Mouse (Mus musculus): ENCODE measurements around the gene Ndufs1.
"Not testable (repeated sequence)": the region's sequence is repeated elsewhere in the genome, so short reads cannot be mapped to it uniquely, and the experiment has no call there.

The Ndufs1 gene

DNA sequence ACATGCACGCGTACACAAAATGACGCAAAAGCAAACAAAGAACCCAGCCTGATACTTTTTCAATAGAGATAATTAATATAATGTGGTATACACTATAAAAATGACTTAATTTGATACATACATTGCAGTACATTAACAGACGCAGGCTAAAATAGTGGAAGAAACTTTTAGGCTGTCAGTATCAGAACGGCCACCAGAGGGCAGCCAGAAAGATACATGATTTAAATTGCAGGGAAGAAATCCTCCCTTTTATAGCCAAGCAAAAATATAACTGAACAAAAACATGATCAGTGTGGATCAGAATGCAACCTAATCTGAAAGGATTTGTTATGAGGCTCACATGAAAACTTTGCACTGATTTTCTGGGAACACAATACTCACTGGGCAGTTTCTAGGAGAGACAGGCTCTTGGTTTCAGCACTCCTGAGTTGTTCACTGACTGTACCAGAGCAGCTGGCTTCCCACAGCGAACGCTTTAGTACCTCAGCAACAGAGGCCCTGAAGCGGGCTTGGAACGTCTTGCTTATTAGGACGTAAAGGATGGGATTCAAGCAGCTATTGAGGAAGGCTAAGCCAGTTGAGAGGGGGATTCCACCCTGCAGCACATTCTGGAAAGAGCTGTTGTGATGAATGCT is 6.1 kb upstream of the Ndufs1 start:
- DNase-seq: peak; percentile 53 to 66

DNA sequence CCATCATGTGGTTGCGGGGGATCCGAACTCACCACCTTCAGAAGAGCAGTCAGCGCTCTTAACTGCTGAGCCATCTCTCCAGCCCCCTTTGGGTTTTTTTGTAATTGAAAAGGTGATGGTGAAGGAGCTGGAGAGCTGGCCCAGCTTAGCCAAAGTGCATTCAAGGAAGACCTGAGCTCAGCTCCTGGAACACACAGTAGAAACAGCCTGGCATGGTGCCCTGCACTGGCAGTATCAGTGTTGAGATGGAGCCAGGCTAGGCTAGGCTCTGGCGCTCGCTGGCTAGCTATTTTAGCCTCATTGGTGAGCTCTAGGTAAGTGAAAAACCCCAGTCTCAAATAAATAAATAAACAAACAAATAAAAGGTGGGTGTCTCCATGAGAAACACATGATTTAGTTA is 5.6 kb upstream of the Ndufs1 start:
- peak; percentile 82 to 86 for DNase-seq

DNA sequence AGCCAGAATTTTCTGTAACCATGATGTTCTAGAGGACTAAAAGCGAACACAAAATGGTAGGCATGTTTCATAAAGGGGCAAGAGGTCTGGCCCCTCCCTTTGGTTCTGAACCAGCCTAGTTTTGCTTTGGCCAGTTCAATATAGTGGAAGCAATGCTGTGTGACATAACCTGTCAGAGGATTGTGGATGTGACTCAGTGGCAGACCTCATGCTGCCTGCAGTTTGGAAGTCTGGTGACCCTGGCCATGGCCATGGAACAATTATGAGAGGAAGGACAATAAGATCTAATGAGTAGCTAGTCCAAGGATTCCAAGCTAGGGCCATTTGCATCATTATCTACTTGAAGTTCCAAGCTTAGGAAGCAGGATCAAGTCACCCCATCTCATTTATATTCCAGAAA is 4.8 kb upstream of the Ndufs1 start:
- no peak for DNase-seq

DNA sequence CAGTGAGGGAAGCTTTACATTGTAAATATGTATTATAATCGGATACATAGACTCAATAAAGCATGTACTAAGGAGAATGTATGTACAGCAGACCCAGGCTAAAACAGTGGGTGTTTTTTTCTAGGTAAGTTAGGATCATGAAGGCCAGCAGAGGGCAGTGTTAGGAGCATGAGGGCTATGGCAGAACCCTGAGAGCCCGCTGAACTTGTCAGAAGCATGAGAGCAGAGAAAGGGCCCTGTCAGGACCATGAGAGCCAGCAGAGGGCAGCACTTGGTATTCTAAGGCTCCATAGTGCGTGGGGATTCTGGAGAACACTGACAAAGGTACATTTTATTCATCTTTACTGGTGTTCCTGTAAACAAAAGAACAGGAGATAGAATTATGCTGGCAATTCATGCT is 4.4 kb upstream of the Ndufs1 start:
- peak; percentile 87 to 93 for DNase-seq

DNA sequence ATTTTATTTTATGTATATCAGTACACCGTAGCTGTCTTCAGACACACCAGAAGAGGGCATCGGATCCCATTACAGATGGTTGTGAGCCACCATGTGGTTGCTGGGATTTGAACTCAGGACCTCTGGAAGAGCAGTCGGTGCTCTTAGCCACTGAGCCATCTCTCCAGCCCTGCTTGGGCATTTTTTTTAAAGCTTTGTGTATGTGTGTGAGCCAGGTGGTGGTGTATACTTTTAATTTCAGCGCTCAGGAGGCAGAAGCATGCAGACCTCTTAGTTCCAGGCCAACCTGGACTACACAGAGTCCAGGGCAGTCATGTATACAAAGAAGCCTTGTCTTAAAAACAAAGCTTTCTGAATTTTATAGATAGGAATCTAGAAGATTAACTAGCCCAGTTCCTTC is 3.9 kb upstream of the Ndufs1 start:
- DNase-seq: not testable (repeated sequence)

DNA sequence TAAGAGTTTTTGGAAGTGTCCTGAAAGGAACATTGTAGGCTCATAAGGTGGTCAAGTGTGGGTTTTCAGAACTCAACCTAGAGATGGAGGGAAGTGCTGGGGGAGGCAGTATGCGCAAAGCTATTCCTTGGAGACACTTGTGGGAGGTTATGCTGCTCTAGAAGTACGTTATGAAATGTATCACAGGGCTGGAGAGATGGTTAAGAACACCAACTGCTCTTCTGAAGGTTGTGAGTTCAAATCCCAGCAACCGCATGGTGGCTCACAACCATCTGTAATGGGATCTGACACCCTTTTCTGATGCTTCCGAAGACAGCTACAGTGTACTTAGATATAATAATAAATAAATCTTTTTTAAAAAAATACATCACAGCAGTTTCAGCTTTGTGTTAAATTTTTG is 3.5 kb upstream of the Ndufs1 start:
- no peak for DNase-seq

DNA sequence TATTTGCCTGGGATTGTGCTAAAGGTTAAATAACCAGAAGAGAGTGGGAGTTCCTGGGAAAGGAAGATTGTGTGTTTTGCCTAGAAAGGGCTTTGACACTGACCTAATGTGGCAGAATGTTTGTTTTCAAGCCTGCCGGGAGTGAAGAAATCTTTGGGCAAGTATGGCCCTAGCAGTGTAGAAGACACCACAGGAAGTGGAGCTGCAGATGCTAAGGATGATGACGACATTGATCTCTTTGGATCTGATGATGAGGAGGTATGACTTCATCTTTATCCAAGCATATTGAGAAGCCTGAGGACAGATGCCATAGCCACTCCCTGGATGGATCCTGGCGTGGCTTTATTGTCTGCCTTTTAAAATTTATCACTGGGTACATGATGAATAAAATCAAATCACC is 1.7 kb upstream of the Ndufs1 start:
- DNase-seq: no peak

DNA sequence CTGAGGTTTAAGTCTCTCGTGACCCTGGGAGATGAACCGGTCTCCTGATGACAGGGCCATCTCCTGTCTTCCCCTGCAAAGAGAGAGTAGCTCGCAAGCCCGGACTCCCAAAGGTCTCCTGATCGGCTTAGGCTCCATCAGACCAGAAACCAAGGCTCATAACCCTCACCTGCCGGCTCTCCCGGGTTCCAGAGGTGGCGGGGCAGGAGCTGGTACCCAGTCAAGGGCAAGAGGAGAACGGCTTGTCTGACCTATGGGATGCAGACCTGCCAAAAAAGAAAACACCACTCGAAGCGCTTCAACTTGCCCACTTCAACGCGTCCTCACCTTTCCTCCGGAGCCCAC is 402 bp downstream of the Ndufs1 start:
- DNase-seq: no peak

DNA sequence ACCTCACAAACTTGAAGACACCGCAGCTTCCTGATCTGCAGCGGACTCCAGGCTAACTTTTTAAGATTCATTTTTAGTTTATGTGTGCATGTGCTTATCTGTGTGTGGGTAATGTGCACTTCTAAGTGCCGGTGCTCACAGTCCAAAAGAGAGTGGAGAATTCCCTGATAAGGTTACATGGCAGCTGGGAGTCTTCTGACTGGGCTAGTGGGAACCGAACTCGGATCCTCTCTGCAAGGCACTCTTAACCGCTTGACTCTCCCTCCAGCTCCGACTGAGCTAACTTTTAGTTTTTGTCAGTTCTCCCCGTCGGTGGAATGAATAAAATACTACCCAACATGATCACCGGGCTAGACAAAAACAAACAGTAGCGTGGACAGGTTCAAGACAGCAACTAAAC is 780 bp downstream of the Ndufs1 start:
- DNase-seq: no peak

DNA sequence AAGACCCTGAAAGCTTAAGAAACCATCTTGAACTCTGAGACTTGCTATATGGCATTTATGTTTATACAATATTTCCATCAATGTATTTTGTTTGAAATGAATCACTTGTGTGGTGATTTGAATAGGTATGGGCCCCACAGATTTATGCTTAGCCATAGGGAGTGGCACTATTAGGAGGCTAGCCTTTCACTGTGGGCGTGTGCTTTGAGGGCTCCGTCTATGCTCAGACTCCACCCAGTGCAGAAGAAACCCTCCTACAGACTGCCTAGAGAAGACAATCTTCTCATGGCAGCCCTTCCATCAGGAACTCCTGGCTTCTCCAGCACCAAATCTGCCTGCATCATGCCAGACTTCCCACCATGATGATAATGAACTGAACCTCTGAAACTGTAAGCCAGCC is 8.0 kb downstream of the Ndufs1 start:
- DNase-seq: no peak

DNA sequence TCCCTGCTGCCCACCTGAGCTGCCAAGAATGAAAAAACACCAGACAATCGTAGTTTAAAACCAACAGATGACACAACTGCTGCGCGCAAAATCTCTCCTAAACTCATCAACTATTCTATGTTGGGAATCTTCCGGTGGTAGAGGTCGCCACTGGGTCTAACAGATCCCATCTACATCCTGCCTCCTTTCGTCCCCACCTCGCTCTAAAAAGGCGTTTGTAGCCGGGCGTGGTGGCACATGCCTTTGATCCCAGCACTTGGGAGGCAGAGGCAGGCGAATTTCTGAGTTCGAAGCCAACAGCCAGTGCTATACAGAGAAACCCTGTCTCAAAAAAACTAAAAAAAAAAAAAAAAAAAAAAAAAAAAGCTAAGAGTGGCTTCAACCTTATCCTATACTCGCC is 36.4 kb downstream of the Ndufs1 start:
- DNase-seq: no peak

DNA sequence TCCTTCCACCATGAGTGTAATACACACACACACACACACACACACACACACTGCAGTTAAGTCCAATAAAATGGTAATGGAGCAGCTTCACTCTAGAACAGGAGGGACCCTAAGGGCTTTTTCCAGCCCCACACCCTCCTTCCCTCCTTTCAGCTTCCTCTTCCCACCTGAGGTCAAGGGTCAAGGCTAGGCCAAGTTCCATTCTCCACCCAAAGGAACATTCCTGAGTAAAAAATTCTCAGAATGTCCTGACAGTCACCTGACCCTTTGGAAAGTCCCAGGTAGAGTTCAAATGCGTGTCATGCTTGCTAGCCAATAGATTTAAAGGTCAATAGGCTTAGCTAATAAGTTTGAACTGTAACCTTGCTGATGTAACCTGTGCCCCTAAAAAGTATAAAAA is 38.0 kb downstream of the Ndufs1 start:
- DNase-seq: not testable (repeated sequence)

DNA sequence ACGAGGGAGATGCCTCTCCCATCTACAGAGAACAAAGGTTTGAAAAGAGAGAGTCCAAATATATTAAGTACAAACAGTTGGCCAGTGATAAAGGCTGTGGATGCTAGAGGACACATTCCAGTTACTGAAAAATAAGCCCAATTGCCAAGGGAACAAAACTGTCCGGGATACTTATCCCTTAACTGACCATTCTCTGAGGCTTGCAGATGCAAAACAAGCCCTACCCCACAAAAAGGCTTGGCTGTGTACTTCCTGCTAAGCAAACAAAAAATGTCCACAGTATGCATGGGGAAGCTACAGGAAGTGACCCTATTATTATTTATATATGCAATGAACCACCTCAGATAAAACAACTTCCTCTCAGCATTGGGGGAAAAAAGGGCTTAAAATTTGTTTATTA is 38.7 kb downstream of the Ndufs1 start:
- DNase-seq: no peak

DNA sequence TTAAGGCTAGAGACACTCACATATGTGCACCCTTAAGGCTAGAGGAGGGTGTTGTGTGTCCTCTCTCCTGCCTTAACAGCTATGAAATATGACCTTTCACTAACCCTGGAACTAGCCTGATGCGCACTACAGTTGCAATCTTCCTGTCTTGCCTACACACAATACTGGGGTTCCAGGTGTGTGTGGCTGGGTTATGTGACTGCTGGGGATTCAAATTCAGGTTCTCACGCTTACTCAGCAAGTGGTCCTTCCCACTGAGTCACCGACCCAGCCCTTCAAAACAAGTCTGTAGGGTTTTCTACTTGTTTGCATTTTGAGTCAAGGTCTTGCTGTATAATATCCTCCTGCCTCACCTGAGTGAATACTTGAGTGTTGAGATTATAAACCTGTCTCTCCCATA is 42.1 kb downstream of the Ndufs1 start:
- DNase-seq: no peak

DNA sequence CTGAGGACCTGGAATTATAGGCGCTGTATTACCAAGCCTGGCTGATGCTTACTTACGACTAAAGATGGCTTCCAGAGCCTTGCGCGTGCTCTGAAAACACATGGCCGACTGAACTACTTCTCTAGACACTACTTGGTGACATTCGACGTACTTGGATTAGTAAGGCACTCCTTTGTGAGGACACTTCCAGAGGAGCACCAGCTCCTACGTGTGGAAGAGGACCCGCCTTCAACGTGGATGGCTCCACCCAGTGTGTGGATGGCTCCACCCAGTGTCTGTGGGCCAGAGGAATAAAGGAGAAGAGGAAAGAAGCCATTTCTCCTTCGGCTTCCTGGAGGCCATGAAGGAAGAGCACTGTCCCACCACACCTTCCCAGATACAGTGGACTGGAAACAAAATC is 44.9 kb downstream of the Ndufs1 start:
- no peak for DNase-seq

DNA sequence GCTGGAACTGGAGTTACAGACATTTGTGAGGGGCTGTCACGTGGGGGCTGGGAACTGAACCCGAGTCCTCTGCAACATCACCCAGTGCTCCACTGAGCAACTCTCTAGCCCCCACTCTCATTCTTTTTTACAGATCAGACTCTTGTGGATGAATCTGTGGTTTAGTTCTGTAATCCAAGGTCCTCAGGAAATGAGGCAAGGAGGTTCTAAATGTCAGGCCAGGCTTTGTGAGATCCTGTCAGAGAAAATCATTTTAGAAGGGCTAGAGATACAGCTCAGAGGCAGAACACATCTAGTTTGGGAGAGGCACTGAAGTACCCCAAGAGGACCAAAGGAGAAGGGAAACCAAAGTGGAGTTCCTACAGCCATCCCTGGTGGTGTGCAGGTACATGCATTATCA is 45.8 kb downstream of the Ndufs1 start:
- DNase-seq: no peak

DNA sequence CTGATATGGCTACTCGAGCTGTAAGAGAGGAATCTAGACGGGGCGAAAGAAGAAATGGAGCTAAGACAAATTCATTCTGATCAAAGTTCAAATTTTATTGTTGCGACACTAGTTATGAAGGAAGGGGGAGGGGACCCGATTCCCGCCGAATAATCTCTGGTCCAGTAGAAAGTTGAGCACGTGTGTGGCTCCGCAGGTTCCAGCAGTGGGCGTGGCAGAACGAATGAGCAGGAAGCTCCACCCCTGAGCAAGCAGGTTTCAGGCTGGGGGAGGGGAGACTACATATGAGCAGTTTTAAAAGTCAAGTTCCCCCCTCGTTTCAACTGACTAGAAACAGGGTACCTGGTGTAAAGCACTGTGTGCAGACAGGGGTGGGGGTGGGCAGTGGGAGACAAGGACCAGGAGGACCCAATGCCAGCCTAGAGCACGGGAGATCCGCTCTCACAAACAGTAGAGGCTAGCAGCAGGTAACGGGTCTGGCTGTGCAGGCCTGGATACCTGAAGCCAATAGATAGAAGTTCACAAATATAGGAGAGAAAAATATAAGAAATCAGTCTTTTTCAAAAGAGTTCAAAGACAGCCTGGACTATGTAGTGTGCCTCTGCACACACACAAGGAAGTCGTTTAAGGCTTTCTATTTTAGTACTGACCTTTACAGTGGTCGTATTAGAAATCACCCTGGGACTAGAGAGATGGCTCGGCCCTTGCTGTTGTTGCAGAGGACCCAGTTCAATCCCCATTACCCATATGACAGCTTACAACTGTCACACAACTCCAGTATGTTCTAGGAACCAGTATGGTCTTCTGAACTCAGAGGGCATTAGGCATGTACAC is 46.6 kb downstream of the Ndufs1 start:
- no peak for DNase-seq

DNA sequence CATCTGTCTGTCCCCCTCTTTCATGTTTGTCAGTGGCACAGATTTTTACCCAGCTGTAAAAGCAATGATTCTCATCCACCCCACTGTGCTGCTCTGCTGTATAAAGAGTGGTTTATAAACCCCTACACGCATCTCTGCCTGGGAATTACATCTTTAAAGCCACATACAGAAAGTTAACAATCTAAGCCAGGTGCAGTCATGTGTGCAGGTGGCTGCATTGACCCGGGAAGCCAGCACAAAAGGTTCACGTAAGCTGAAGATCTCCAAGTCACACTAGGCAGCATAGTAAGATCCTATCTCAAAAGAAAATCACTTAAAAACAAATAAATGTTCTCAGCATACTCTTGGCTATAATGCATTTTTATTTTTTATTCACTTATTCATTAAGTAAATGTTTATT is 47.4 kb downstream of the Ndufs1 start:
- no peak for DNase-seq

DNA sequence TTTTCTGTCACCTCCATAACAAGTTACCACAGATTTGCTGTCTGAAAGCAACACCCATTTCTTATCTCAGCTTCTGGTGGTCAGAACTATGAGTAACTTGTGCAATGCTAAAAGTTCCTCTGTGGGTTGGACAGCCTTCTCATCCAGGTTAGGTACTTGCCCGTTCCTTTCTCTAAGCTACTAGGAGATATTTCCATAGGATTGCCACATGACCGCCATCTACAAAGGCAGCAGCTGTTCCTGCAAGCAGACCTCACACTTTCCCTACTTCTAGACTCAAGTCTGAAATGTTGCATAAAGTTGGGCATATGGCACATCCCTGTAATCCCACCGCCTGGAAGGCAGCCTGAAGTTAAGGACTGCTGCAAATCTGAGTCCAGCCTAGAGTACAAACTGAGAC is 50.4 kb downstream of the Ndufs1 start:
- DNase-seq: no peak

DNA sequence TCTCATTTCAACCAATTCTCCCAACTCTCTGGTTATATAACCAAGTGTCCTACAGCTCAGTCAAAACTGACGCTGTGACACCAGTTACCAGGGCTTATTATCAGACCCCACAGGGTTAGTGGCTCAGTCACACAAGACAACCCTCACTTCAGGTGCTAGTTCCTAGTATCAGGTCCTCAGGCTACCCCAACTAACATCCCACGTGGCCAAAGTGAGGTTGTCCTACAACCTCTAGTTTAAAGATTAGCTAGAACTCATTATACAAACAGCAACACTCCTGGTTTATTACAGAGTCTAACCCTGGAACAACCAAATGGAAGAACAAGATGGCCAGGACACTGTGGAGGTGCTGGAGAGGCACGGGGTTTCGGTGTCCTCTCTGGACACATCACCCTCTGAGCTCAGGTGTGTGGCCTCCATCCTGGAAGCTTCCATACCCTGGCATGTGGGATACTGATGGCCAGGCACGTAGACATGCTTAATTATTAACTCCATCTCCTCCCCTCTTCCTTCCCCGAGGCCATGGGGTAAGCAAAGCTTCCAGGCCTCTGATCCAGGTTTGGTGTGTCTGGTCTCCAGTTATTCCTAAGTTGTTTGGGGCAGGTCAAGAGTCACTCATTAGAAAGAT is 52.7 kb downstream of the Ndufs1 start:
- DNase-seq: no peak

DNA sequence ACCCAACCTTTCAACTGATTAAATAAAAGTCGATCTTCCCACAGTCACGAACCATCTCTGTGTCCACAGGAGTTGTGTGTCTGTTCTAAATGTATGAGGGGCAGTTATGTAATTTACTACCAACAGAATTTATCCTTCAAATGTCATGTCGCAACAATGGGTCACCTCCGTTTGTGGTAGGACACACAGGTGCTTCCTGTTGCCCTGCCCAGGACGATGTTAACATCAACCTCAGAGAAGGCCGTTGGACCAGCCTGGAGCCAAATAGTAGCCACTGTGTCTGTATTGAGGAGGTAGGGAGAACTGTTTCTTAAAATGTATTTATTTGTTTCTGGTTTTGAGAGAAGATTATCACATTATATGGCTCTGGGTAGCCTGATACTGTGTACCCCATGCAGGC is 54.6 kb downstream of the Ndufs1 start:
- DNase-seq: no peak

DNA sequence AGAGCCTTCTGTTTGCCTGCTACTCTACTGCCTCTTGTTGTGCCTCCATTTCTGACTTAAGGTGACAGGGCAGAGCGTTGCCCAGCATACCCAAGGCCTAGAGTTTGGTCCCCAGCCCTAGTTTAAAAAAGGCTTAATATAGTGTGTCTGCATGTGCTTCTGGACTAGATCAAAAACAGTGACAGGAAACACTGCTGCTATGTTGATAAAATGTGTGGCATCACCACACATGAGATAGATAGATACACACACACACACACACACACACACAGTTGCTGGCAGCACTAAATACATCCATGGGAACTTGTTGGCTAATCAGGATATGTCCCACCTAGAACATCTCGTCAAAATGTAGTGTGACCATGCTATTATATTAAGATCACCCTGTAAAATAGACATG is 56.3 kb downstream of the Ndufs1 start:
- DNase-seq: no peak

DNA sequence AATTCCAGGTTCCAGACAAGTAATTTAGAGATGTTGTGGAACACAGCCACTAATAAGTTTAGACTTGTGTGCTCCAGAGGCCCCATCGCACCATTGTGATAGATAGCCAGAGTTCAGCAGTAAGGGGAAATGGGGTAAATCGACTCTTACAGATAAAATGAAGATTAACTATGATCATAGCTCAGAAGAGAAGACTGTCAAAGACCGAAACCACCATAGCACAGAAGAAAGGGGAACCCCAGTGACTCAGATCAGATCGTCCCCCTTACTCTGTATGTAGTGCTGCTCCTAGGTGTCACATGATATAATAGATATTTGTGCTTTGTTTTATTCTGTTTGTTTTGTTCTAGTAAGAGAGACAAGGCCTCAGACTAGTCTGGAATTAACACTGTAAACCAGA is 57.0 kb downstream of the Ndufs1 start:
- DNase-seq: no peak

DNA sequence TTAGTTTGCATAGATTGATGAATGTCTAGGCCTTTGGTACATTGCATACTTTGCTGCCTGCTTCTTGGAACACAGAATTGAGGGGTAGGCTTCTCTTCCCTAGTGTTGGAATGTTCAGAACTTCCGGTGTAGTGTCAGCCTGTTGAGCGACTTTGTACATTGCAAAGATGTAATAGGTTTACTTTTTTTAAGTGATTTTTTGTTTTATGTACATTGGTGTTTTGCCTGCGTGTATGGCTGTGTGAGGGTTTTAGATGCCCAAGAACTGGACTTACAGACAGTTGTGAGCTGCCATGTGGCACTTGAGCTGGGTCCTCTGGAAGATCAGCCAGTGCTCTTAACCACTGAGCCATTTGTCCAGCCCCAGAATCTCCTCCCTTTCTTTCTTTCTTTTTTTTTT is 61.1 kb downstream of the Ndufs1 start:
- peak in 1 of 2 experiments; percentile 12 for DNase-seq

Measured in cerebellum, postnatal 36 days (tissue).